Mouse (Mus musculus) G1E (cell line): ENCODE measurements around the gene Pcx.

Experiments used
- CTCF ChIP-seq: IDR thresholded peaks from 2 replicates; pipeline ENCODE4 v1.5.1; 2012; ENCODE audit warnings: low read depth, low read length, inconsistent platforms, mixed read lengths
- GATA1 ChIP-seq: IDR thresholded peaks from 2 replicates; pipeline ENCODE4 v1.6.1; 2012; ENCODE audit warnings: borderline replicate concordance, low read length, inconsistent platforms, mixed read lengths
- GATA2 ChIP-seq: IDR thresholded peaks from 2 replicates; pipeline ENCODE4 v1.6.1; 2012; ENCODE audit warnings: low read depth, low read length, inconsistent platforms, borderline replicate concordance
- POLR2AphosphoS5 ChIP-seq: IDR thresholded peaks from 2 replicates; pipeline ENCODE4 v1.6.1; 2012; ENCODE audit warnings: low read depth, low read length, inconsistent platforms; ENCODE audit not compliant: insufficient replicate concordance
- TAL1 ChIP-seq: conservative IDR thresholded peaks from 2 replicates; pipeline ENCODE4 v1.6.1; 2012; ENCODE audit warnings: low read depth, low read length, inconsistent platforms, mixed read lengths

GRCm38 (mm10) chr19:4504830-4505229 is 5.4 kb upstream of the Pcx start:
- no peak for TF ChIP-seq CTCF
- TF ChIP-seq TAL1 = no peak
- TF ChIP-seq GATA1 = no peak
- TF ChIP-seq POLR2AphosphoS5 = no peak
- TF ChIP-seq GATA2 = no peak
